Mouse (Mus musculus) layer of hippocampus, adult 18-20 months (tissue): ENCODE data around the gene 1110032A03Rik. TPM values are rescaled to one million over a fixed set of nuclear protein-coding genes. Genes with fewer than 3 reads are reported as not detected.

Source experiments
- DNase-seq, 2 experiments: peaks; one replicate each; pipeline ENCODE4 v3.0.0; 2022; ENCODE audit warnings: low spot score in 2 of 2
- total RNA-seq, 2 experiments: library from RNA; stranded (reverse); gene quantifications; 2 replicates each; pipeline ENCODE4 v1.2.3; 2021

The 1110032A03Rik gene
- total RNA-seq, 2 experiments from 2014 or later, result 27.4 to 32.7 TPM

- DNase-seq, result no peak
Measured at GRCm38 (mm10) chr9:50774026-50774462, 1.3 kb downstream of the 1110032A03Rik start.

GRCm38 (mm10) chr9:50770011-50770410, 5.3 kb downstream of the 1110032A03Rik start:
- no peak for DNase-seq

GRCm38 (mm10) chr9:50768107-50769002, 7.0 kb downstream of the 1110032A03Rik start, which contains the start of gene Fdxacb1:
Gene Fdxacb1, plus strand, starts transcription at chr9:50768236.
- peak; percentile 97 to 100 for DNase-seq

- no peak for DNase-seq
Measured at GRCm38 (mm10) chr9:50767531-50768106, 7.7 kb downstream of the 1110032A03Rik start.

GRCm38 (mm10) chr9:50763331-50763730, 12.0 kb downstream of the 1110032A03Rik start:
- DNase-seq, result no peak

GRCm38 (mm10) chr9:50761520-50762243, 13.6 kb downstream of the 1110032A03Rik start:
- no peak for DNase-seq

- DNase-seq, result no peak
Measured at GRCm38 (mm10) chr9:50756711-50757110, 18.6 kb downstream of the 1110032A03Rik start.

- no peak for DNase-seq
Measured at GRCm38 (mm10) chr9:50753947-50754346, 21.4 kb downstream of the 1110032A03Rik start.

GRCm38 (mm10) chr9:50752784-50753615, 22.3 kb downstream of the 1110032A03Rik start:
- DNase-seq, result peak; percentile 60 to 80

- DNase-seq, result no peak
Measured at GRCm38 (mm10) chr9:50752054-50752602, 23.2 kb downstream of the 1110032A03Rik start, which contains the start of gene Hspb2. Gene Hspb2, minus strand, starts transcription at chr9:50752354.

- no peak for DNase-seq
Measured at GRCm38 (mm10) chr9:50751323-50751722, 24.0 kb downstream of the 1110032A03Rik start, which contains the start of gene Cryab. Gene Cryab, plus strand, starts transcription at chr9:50751325.

GRCm38 (mm10) chr9:50750706-50751105, 24.6 kb downstream of the 1110032A03Rik start:
- DNase-seq, result no peak

GRCm38 (mm10) chr9:50746214-50746677, 29.1 kb downstream of the 1110032A03Rik start, which contains the start of gene 2310030G06Rik:
Gene 2310030G06Rik, minus strand, starts transcription at chr9:50746536.
- DNase-seq, result no peak

GRCm38 (mm10) chr9:50745806-50746205, 29.5 kb downstream of the 1110032A03Rik start:
- no peak for DNase-seq

GRCm38 (mm10) chr9:50742744-50743143, 32.6 kb downstream of the 1110032A03Rik start:
- DNase-seq, result no peak

- no peak for DNase-seq
Measured at GRCm38 (mm10) chr9:50742261-50742660, 33.1 kb downstream of the 1110032A03Rik start.

- no peak for DNase-seq
Measured at GRCm38 (mm10) chr9:50740867-50741784, 34.2 kb downstream of the 1110032A03Rik start.

GRCm38 (mm10) chr9:50738914-50739870, 36.1 kb downstream of the 1110032A03Rik start, which contains the start of gene Dixdc1:
Gene Dixdc1, minus strand, starts transcription at chr9:50739517.
- DNase-seq, result peak; percentile 91 to 95
